Mouse (Mus musculus) stomach, embryonic 14.5 days (tissue): ENCODE results near the gene Gm34653. TPM values are rescaled to one million over a fixed set of nuclear protein-coding genes. Genes with fewer than 3 reads are reported as not detected.
"Not testable (repeated sequence)": the region's sequence is repeated elsewhere in the genome, so short reads cannot be mapped to it uniquely, and the experiment has no call there.

ENCODE experiments used
- ATAC-seq: fragments of 200-750 bp; cut with Nextera tagmentation; 2 replicates; pipeline ENCODE4 v1.8.0; 2017; ENCODE audit warnings: low read depth, moderate TSS enrichment; ENCODE audit not compliant: insufficient number of reproducible peaks, insufficient read depth, low FRiP score
- H3K27ac ChIP-seq: fragments of 300-500 bp; sonication (generic); 2 replicates; pipeline ENCODE4 v1.5.1; 2014; ENCODE audit warnings: mild to moderate bottlenecking, low read length, moderate library complexity, mixed read lengths
- H3K27me3 ChIP-seq: fragments of 300-500 bp; sonication (generic); 2 replicates; pipeline ENCODE4 v1.6.1; 2014; ENCODE audit warnings: low read length, control low read depth, mixed read lengths; ENCODE audit not compliant: control insufficient read depth, insufficient read depth
- H3K36me3 ChIP-seq: fragments of 300-500 bp; sonication (generic); 2 replicates; pipeline ENCODE4 v1.6.1; 2014; ENCODE audit warnings: mild to moderate bottlenecking, control low read depth, low read length, moderate library complexity, mixed read lengths; ENCODE audit not compliant: control insufficient read depth, insufficient read depth
- H3K4me1 ChIP-seq: fragments of 300-500 bp; sonication (generic); 2 replicates; pipeline ENCODE4 v1.6.1; 2014; ENCODE audit warnings: low read length, control low read depth, mixed read lengths; ENCODE audit not compliant: control insufficient read depth, insufficient read depth
- H3K4me2 ChIP-seq: fragments of 300-500 bp; sonication (generic); replicated peaks from 2 replicates; pipeline ENCODE4 v1.6.1; 2014; ENCODE audit warnings: low read depth, low read length, control low read depth
- H3K4me3 ChIP-seq: fragments of 300-500 bp; sonication (generic); 2 replicates; pipeline ENCODE4 v1.5.1; 2014; ENCODE audit warnings: low read depth, low read length, control low read depth
- H3K9ac ChIP-seq: fragments of 300-500 bp; sonication (generic); replicated peaks from 2 replicates; pipeline ENCODE4 v1.6.1; 2014; ENCODE audit warnings: low read depth, mild to moderate bottlenecking, control low read depth, low read length, moderate library complexity, mixed read lengths
- H3K9me3 ChIP-seq: fragments of 300-500 bp; sonication (generic); 2 replicates; pipeline ENCODE4 v1.6.1; 2016; ENCODE audit warnings: low read depth, low read length, control low read depth; ENCODE audit not compliant: control insufficient read depth
- WGBS: fragments of 180-500 bp; shearing (Covaris S2); extraction: QIAGEN DNeasy Blood & Tissue Kit; methylation state at CpG from one replicate; pipeline ENCODE4 v1.1.7; 2014; 5-methylcytosine and 5-hydroxymethylcytosine counted together
- polyA plus RNA-seq: library from polyadenylated mRNA; unstranded; fragments of >200 nt; fragmentation: Nextera tagmentation; extraction: Ambion mirVana; gene quantifications from 2 replicates; pipeline ENCODE4 v1.2.1, GENCODE M21; 2014

Gm34653 gene
- polyA plus RNA-seq, 1 experiment from 2014 or later, result not detected

DNA sequence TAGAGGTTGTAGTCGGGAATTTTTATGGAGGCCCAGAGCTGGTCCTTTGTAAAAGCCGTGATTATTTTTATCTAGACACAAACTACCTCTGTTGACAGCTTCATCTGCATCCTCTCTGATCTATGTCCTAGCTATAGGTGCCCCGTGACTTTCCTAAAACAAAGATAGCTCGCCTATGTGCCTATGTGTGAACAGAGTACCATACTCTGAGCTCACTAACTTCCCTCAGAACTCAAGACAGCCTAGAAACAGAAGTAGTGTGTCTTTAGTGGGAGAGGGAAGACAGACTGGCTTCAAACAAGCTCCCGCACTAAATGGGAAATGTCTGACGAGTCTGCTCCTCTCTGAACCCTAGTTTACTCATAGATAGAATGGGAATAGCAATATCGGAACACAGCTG, 32.4 kb upstream of the Gm34653 start:
- Histone ChIP-seq H3K9ac (peak overlapping the region; percentile 37), H3K27ac (no peak overlapping the region), H3K4me2 (peak overlapping the region; percentile 50), H3K9me3 (no peaks in the 10 kb centered on the region), H3K4me3 (peak overlapping the region; percentile 57), H3K4me1 (peaks cover 13% of the 10 kb centered on the region; the same call in 1 of the 2 replicates), H3K36me3 (0 out of 2 replicates have a peak, but pooled peaks cover 2% of the 10 kb centered on the region), H3K27me3 (no peaks in the 10 kb centered on the region)
- no peak for ATAC-seq
- 79% methylated on average over 7 of the region's 7 CpGs for WGBS

GRCm38 (mm10) chr2:34801516-34802482, 31.0 kb upstream of the Gm34653 start:
- peak; percentile 96 for ATAC-seq
- H3K4me3 ChIP-seq, result peak overlapping the region; percentile 65
- peak overlapping the region; percentile 91; the same call in 1 of the 2 replicates for H3K27ac ChIP-seq
- peak overlapping the region; percentile 58 for H3K9ac ChIP-seq
- H3K4me1 ChIP-seq, result peaks cover 13% of the 10 kb centered on the region; the same call in 1 of the 2 replicates
- H3K36me3 ChIP-seq, result peaks cover 10% of the 10 kb centered on the region; the same call in 1 of the 2 replicates
- no peaks in the 10 kb centered on the region for H3K27me3 ChIP-seq
- H3K9me3 ChIP-seq, result no peaks in the 10 kb centered on the region
- H3K4me2 ChIP-seq, result no peak overlapping the region
- 4% methylated on average over 39 of the region's 39 CpGs for WGBS

DNA sequence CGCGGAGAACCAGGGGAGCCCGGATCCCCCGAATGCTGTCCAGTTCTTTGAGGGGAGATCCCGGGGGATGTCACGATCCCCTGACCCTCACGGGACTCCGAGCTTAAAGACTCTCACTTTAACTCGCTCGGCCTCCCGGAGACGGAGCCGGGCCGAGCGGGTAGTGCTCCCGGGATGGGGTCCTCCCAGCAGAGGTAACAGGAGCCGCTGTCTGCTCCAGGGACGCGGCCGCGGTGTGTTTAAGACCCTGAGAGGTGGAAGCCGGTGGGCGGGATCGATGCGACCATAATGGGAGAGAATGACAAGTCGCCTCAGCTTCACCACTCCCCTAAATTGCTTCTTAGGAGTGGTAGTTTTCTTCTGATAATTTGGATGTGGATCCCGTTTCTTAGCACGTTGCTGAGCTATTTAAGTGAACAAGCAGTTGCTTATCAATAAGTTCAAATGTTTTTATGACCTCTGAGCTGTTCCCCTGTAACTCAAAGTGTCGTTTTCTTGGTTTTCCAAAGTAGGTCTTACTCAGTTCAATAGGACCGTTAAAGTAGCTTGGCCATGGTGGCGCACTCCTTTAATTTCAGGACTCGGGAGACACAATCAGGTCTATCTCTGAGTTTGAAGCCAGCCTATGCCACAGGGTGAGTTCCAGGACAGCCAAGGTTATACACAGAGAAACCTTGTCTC, 30.1 kb upstream of the Gm34653 start:
- H3K9ac ChIP-seq, result peak overlapping the region; percentile 58
- not testable (repeated sequence) for ATAC-seq, H3K27me3 ChIP-seq, H3K9me3 ChIP-seq
- peaks cover 16% of the 10 kb centered on the region for H3K36me3 ChIP-seq
- WGBS, result under 1% methylated on average over 24 of the region's 32 CpGs
- peak overlapping the region; percentile 65 for H3K4me3 ChIP-seq
- peaks cover 13% of the 10 kb centered on the region; the same call in 1 of the 2 replicates for H3K4me1 ChIP-seq
- H3K27ac ChIP-seq, result peak overlapping the region; percentile 91; the same call in 1 of the 2 replicates
- peak overlapping the region; percentile 68 for H3K4me2 ChIP-seq

DNA sequence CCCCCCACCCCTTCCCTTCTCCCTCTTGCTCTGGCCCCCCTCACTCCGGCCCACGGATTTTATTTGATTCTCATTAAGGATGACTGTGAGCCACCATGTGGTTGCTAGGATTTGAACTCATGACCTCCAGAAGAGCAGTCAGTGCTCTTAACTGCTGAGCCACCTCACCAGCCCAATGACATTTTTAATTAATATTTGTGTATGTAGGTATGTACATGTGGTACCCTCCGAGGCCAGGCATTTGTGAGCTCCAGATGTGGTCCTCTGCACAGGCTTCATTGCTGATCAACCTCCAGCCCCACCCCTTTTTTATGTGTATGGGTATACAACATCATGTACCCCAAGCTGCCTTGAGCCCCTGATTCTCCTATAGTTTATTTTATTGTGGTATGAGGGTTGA, 29.1 kb upstream of the Gm34653 start:
- Histone ChIP-seq H3K4me1 (peaks cover 12% of the 10 kb centered on the region; the same call in 1 of the 2 replicates), H3K36me3 (peaks cover 22% of the 10 kb centered on the region), H3K4me3 (peak overlapping the region; percentile 65; the same call in 1 of the 2 replicates), H3K9ac (no peak overlapping the region), H3K4me2 (peak overlapping the region; percentile 68), H3K27ac (no peak overlapping the region), H3K9me3 (no peaks in the 10 kb centered on the region), H3K27me3 (no peaks in the 10 kb centered on the region)
- ATAC-seq, result no peak
- WGBS, result 65% methylated on average over 3 of the region's 3 CpGs

- Histone ChIP-seq H3K9ac (no peak overlapping the region), H3K27me3 (no peaks in the 10 kb centered on the region), H3K36me3 (peaks cover 25% of the 10 kb centered on the region), H3K4me1 (peaks cover 8% of the 10 kb centered on the region; the same call in 1 of the 2 replicates), H3K9me3 (no peaks in the 10 kb centered on the region), H3K27ac (no peak overlapping the region), H3K4me3 (peak overlapping the region; percentile 65; the same call in 1 of the 2 replicates), H3K4me2 (peak overlapping the region; percentile 68; the same call in 1 of the 2 replicates)
- no peak for ATAC-seq
- whole genome bisulfite sequencing, result 98% methylated on average over 2 of the region's 2 CpGs
These were observed 28.6 kb upstream of the Gm34653 start for GRCm38 (mm10) chr2:34804172-34804571.

DNA sequence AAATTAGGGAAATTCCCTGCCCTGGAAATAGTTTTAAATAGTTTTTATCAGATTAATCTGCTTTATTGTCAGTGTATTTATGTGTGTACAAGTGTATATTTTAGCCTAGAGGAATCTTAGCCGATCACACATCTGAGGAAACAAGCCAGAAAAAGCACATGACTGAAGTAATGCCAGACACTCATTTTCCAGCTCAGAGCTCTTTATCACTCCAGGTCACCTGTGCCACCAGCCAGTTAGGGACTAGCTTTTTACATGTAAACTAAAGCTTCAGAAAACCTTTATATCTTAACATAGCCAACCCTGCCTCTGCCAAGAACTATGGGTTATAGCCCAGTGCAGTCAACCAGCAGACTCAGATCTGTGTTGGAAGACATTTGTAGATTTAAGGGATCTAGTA, 28.0 kb upstream of the Gm34653 start:
- Histone ChIP-seq H3K9me3 (no peaks in the 10 kb centered on the region), H3K9ac (no peak overlapping the region), H3K36me3 (peaks cover 28% of the 10 kb centered on the region), H3K4me1 (peaks cover 8% of the 10 kb centered on the region; the same call in 1 of the 2 replicates), H3K4me2 (no peak overlapping the region), H3K4me3 (no peak overlapping the region), H3K27ac (no peak overlapping the region), H3K27me3 (no peaks in the 10 kb centered on the region)
- ATAC-seq, result no peak
- WGBS, result 79% methylated on average over 1 of the region's 1 CpGs

- H3K9me3 ChIP-seq, result no peaks in the 10 kb centered on the region
- WGBS, result 90% methylated on average over 10 of the region's 10 CpGs
- H3K9ac ChIP-seq, result no peak overlapping the region
- ATAC-seq, result no peak
- no peak overlapping the region for H3K4me2 ChIP-seq
- H3K27ac ChIP-seq, result no peak overlapping the region
- H3K4me3 ChIP-seq, result no peak overlapping the region
- no peaks in the 10 kb centered on the region for H3K27me3 ChIP-seq
- peaks cover 34% of the 10 kb centered on the region for H3K36me3 ChIP-seq
- peaks cover 8% of the 10 kb centered on the region; the same call in 1 of the 2 replicates for H3K4me1 ChIP-seq
These were observed 27.4 kb upstream of the Gm34653 start for GRCm38 (mm10) chr2:34805364-34805950.

DNA sequence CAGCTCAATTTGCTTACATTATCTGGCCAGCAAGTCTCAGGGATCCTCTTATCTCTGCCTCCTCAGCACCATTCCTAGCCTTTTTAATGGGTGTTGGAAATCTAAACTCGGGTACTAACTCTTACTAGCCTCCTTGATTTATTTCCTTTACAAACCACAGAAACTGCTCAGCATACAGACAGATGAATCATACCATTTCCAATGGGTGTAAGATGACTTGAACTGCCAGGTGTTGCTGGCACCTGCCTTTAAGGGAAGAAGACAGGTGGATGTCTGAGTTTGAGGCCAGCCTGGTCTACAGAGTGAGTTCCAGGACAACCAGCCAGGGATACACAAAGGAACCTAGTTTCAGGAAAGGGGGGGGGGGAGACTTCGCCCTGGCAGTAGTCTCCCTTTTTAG, 24.8 kb upstream of the Gm34653 start:
- WGBS, result 68% methylated on average over 2 of the region's 2 CpGs
- Histone ChIP-seq H3K27ac (no peak overlapping the region), H3K27me3 (no peaks in the 10 kb centered on the region), H3K36me3 (peaks cover 59% of the 10 kb centered on the region), H3K9ac (no peak overlapping the region), H3K9me3 (no peaks in the 10 kb centered on the region), H3K4me3 (no peak overlapping the region), H3K4me2 (no peak overlapping the region), H3K4me1 (peaks cover 8% of the 10 kb centered on the region; the same call in 1 of the 2 replicates)
- ATAC-seq, result no peak
